Mouse (Mus musculus): ENCODE results near the gene Cyld.

- TF ChIP-seq TAL1 (conservative IDR thresholded peaks at IDR 0.05; ENCODE audit: low read depth, low read length), result no peak
- TF ChIP-seq CTCF (IDR thresholded peaks at IDR 0.05; ENCODE audit: low read depth, low read length), result no peak
- no peak for TF ChIP-seq GATA1 (IDR thresholded peaks at IDR 0.05; ENCODE audit: borderline replicate concordance, low read length)
Measured at GRCm38 (mm10) chr8:88686226-88686905, 10.5 kb upstream of the Cyld start.

Data from G1E (cell line).